Mouse (Mus musculus): ENCODE measurements around the gene Fam221b. TPM values are rescaled to one million over a fixed set of nuclear protein-coding genes. Genes with fewer than 3 reads are reported as not detected.
A peak's percentile ranks its signal among the peaks of the same experiment; 100 is the strongest.

Fam221b gene
- 0.61 and 0.93 TPM in 2 replicates for total RNA-seq (2017)

DNA sequence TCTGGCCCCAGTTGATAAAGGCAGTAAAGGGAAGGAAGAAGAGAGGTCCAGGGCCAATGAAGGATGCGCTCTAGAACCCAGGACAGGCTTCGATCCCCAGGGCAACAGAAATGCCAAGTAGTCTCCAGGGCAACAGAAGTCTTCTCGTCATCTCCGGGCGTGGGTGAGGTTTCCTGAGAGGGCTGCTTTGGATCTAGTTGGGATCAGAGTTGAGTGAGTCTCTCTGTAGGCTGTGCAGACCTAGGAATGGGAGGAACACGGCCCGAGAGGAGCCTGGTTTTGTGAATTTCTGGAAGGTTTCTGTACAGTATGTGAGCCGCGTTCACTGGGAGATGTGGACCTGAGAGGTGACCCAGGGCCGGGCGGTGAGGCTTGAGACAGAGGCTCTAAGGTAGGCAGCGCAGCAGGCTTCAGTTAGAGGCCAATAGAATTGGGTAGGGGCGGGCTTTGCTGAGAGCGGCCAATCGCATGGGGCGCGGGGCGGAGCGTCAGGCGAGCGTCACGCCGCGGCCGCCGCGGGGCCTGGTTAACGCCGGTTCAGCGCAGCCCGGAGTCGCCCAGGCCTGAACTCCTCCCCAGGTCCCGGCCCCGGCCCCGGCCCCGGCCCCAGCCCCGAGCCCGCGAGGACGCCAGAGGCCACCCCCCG, at the start of gene Fam221b, which contains the start of gene Tmem8b:
Fam221b (minus strand) TSS at position 364 of the 646 bp plus-strand sequence.
Tmem8b (plus strand) TSS at position 190 of the 646 bp plus-strand sequence.
- peak; percentile 88 for ATAC-seq (ENCODE audit: extremely low read depth, insufficient number of reproducible peaks, low FRiP score, poor library complexity, severe bottlenecking)

DNA sequence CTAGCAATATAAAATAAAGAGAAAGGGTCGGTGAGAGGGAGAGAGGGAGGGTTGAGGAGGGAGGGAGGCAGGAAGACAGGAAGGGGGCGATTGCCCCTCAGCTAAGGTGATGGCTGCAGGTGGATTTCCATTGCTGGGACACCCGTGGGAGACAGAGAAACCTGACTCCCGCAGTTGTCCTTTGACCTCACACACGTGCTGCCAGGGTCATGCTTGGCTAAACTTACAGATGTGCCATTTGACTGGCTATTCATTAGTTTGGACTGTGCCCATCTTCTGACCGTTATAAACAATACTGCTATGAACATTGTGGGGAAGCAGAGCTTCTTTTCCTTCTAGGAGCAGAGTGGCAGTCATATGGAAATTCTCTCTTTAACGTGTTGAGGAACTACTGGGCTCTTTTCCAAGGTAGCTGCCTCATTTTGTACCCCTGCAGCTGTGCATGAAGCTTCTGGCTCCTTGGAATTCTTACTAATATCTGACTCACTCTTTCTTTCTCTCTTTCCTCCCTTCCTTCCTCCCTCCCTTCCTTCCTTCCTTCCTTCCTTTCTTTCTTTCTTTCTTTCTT, 44.8 kb upstream of the Fam221b start:
- ATAC-seq (ENCODE audit: extremely low read depth, insufficient number of reproducible peaks, low FRiP score, poor library complexity, severe bottlenecking) = no peak

DNA sequence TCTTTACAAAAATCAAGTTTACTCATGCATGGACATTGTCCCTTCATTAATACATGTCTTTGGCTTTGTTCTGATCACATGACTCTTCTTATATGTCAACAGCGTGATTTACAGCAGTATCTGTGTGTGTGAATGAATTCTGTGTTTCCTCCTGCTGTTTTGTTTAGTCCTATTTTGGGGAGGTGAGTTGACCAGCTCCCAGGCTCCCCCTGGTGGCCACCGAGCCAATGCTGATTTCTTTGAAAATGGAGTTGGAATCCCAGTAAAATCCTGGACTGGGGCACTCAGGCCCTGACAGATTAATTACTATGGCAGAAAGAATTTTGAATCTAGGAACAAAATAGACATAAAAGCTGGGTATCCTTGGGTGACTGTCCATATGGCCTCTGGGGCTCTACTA, 42.9 kb upstream of the Fam221b start:
- ATAC-seq (ENCODE audit: extremely low read depth, insufficient number of reproducible peaks, low FRiP score, poor library complexity, severe bottlenecking) = peak; percentile 33; the same call in 1 of the 2 replicates

DNA sequence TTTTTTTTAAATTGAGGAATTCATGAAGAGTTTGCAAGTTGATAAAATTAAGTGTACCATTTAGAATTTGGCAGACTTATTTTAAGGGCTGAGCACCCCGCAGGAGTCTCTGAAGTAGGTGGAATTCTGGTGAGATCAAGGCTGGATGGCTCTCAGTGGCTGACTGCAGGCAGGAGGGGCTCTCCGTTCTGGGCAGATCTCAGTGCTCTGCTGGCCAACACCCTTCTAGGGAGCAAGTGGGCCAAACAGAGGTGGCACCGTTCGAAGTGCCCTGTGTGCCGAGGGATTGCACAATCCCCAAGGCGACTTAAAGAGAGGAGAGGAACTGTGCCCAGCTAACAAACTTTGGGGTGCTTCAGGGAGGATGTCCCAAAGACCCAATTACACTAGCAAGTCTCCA, 40.9 kb upstream of the Fam221b start, which contains the start of gene Olfr71:
Olfr71 (minus strand) TSS at position 387 of the 400 bp plus-strand sequence.
- no peak for ATAC-seq (ENCODE audit: extremely low read depth, insufficient number of reproducible peaks, low FRiP score, poor library complexity, severe bottlenecking)

DNA sequence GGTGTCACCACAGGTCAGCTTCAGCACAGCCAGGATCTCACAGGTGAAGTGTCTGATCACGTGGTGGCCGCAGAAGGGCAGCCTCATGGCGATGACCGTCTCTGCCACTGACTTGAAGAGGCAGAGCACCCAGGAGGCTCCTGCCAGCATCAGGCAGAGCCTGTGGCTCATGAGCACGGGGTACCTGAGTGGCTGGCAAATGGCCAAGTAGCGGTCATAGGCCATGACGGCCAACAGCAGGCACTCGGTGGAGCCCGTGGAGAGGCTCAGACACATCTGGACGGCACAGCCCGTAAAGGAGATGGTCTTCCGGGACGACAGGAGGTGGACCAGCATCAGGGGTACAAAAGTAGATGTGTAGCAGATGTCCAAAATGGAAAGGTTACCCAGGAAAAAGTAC, 37.0 kb upstream of the Fam221b start:
- no peak for ATAC-seq (ENCODE audit: extremely low read depth, insufficient number of reproducible peaks, low FRiP score, poor library complexity, severe bottlenecking)

DNA sequence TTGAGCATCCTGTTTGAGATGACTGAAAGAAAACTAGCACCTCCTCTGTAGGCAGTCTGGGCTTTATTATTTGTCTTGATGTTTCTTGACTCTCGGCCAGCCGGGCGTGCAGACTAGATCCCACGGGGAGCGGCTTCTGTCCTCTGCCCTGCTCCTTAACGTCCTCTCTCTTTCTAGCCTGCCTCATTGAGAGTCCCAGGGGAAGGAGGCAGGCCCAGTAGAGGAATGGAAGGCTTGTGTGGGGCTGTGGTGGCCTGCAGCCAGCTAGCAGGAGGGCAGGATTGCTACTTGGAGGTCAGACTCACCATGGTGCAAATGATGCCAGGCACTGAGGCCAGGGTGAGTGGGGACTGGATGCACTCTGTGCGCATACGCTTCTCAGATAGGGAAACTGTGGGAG, 34.9 kb upstream of the Fam221b start:
- ATAC-seq (ENCODE audit: extremely low read depth, insufficient number of reproducible peaks, low FRiP score, poor library complexity, severe bottlenecking) = no peak

DNA sequence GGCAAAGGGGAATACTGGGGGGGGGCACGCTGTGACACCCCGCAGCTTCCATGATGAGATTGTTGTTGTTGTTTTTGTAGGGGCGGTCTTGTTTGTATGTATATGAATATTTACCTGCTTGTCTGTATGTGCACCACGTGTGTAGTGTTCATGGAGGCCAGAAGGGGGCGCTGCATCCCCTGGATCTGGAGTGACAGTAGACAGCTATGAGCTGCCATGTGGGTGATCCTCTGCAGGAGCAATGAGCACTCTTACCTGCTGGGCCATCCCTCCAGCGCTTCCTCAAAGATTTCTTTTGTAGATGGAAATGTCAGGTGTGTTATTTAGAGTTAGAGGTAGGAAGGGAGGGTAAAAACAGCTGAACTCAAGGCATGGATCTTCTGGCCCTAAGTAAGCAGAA, 34.5 kb upstream of the Fam221b start:
- ATAC-seq (ENCODE audit: extremely low read depth, insufficient number of reproducible peaks, low FRiP score, poor library complexity, severe bottlenecking) = no peak

DNA sequence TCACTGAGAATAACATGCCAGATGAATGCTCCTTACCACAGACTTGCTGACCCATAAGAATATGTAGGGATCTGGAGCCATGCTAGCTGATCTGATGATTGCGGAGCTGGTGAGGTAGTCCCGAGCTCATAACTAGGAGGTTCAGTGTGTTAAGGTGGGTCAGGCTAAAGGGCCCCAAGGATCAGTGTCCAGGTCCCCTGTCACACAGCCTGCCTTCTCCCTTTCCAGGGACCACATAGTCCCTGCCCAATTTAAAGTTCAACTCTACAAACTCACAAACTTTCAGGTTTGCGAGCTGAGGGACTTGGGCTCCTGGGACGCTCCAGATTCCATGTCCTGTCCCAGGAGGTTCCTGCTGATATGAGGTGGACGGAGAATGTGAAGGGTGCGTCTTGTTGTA, 31.8 kb upstream of the Fam221b start, which contains the start of gene Olfr70:
Olfr70 (minus strand) TSS at position 101 of the 400 bp plus-strand sequence.
- no peak for ATAC-seq (ENCODE audit: extremely low read depth, insufficient number of reproducible peaks, low FRiP score, poor library complexity, severe bottlenecking)

DNA sequence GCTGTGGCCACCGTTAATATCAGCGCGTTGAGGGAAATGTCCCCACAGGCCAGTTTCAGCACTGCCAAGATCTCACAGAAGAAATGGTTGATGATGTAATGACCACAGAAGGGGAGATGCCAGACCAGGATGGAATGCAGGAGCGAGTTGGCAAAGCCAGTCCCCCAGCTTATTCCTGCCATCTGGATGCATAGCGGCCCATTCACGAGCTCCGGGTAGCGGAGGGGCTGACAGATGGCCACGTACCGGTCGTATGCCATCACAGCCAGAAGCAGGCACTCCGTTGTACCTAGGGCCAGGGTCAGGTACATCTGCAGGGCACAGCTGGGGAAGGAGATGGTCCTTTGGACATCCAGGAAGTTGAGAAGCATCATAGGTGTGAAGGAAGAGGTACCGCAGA, 27.6 kb upstream of the Fam221b start:
- no peak for ATAC-seq (ENCODE audit: extremely low read depth, insufficient number of reproducible peaks, low FRiP score, poor library complexity, severe bottlenecking)

DNA sequence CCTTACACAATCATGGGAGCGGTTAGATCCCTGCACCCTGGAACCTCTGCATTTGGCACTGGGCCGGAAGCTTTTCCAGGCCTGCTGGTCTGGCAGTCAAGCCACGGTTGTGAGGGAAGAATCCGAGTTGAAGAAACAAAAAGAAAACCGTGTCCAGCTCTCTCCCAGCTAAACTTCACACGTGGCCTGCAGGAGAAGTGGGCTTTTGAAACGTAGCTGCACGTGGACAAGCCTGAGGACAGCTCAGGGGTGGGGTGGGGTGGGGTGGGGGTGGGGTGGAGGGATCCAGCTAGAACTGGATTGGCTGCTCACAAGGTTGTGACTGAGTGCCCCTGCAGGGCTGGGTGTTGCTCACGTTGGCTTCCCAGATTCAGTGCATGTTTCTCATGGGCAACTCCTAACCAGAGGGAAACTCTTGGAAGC, 26.3 kb upstream of the Fam221b start:
- ATAC-seq (ENCODE audit: extremely low read depth, insufficient number of reproducible peaks, low FRiP score, poor library complexity, severe bottlenecking) = no peak

DNA sequence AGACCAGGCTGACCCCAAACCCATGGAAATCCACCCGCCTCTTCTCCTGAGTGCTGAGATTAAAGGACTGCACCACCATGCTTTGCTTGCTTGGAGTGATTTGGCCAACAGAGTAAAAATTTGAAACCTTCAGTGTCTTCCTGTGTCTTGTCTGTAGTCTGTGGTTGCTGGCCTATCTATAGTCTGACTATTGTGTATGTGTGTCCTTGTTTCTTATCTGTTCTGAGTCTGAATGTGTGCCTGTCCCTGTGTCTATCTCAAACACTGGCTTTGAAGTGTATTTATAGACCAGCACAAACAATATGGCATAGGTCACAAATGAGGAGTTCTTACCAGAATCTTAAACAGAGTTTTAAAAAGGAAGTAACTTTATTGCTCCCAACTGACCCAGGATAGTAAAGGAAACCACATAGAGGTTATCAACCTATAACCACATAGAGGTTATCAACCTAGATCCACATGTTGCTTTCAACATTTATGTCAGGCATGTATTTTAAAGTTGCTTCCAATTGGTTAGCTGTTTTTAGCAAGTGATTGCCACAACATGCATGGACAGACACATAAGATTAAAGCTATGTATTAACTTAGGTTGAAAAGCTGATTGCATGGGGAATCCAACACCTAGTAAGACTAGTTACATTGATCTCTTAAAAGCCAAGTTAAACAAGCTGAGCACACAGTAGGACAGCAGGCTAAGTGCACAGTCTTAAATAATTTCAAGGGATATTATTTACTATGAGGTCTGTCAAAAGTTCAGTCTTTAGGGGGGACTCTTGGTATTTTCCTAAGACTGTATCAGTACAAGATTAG, 25.7 kb upstream of the Fam221b start:
- ATAC-seq (ENCODE audit: extremely low read depth, insufficient number of reproducible peaks, low FRiP score, poor library complexity, severe bottlenecking) = no peak

DNA sequence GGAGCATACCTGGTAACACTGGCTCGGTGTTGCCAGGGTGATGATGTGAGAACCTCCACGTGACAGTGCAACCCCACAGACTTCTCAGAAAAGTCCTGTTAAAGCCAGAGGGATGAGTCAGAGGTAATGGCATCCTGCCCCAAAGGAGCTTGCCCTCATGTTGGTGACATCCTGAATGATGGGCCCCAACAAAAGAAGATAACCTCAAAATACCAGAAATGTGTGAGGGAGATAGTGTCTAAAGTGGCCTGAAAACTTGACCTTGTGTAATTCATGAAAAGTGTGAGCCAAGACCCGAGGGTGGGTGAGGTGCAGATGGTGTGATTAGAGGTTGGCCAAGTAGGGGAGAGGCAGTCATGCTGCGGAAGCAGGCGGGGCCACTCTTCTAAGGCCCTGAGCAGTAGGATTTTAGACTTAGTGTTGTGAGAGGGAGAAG, 24.9 kb upstream of the Fam221b start:
- ATAC-seq (ENCODE audit: extremely low read depth, insufficient number of reproducible peaks, low FRiP score, poor library complexity, severe bottlenecking) = no peak

DNA sequence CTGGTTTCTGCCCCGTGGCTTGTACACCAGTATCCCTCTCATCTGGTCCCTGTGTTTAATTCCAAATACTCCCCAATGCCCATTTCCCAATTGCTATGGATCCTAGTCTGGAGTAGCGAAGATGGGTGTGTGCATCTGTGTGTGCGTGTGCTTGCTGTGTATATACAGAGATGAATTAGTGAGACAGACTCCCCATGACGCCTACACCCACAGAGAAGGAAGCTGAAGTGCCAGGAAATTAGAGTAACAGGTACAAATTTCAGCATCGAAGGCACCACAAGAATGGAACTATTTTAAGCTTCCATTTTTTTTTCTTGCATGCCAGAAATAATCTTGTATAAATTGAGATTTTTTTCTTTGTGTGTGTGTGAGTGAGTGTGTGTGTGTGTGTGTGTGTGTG, 22.1 kb upstream of the Fam221b start:
- ATAC-seq (ENCODE audit: extremely low read depth, insufficient number of reproducible peaks, low FRiP score, poor library complexity, severe bottlenecking) = no peak

DNA sequence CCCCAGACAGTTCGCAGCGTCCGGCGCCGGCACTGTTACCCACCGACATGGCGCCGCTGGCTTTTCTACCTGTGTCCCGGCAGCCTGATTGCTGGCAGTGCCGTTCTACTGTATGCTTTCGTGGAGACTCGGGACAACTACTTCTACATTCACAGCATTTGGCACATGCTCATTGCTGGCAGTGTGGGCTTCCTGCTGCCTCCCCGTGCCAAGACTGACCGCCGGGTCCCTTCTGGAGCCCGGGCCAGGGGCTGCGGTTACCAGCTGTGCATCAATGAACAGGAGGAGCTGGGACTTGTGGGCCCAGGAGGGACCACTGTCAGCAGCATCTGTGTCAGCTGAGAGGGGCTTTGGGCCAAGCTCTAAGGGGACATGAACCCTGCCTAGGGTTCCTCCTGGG, 21.1 kb upstream of the Fam221b start:
- ATAC-seq (ENCODE audit: extremely low read depth, insufficient number of reproducible peaks, low FRiP score, poor library complexity, severe bottlenecking) = no peak

DNA sequence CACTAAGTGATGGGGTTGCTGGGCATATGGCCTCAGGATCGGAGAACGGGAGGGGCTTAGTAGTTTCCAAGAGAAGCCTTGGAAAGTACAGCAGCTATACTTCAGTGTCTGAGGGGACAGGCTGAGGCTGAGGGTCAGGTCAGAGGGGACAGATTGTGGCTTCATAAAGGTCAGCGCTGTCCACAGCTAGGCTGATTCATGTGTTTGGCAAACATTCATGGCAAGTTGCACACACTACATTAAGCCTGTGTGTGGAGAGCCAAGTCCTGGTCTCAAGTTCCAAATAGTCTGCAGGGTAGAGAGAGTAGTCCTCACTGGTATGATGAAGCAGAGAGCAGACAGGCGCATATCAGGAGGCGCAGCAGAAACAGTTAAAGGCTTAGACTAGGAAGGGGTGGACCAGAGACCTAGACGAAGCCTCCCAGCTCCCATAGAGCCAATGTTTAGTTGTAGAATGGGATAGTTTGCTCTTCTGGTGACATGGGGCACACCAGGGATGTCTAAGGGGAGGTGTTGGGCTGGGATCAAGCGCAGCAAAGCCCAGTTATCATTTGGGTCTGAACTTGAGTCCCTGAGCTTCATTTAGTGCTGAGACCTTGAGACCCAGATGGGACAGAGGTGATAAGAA, 10.6 kb upstream of the Fam221b start:
- no peak for ATAC-seq (ENCODE audit: extremely low read depth, insufficient number of reproducible peaks, low FRiP score, poor library complexity, severe bottlenecking)

DNA sequence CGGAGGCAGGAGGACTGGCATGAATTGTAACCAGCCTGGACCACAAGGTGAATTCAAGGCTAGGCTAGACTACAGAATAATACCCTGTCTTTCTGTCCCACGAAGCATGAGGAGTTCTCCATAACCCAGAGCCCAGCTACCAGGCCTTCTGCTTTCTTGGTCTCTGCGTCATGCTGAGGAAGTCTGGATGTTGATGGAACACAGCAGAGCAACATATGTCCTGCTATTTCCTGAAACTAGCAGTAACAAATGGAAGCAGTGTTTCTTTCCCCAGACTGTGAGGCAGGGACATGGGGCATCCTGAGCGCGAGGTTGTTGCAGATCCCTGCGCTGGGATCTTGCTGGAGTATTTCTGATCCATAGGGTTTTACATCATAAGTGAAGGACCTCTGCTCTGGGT, 9.6 kb upstream of the Fam221b start:
- ATAC-seq (ENCODE audit: extremely low read depth, insufficient number of reproducible peaks, low FRiP score, poor library complexity, severe bottlenecking) = no peak

DNA sequence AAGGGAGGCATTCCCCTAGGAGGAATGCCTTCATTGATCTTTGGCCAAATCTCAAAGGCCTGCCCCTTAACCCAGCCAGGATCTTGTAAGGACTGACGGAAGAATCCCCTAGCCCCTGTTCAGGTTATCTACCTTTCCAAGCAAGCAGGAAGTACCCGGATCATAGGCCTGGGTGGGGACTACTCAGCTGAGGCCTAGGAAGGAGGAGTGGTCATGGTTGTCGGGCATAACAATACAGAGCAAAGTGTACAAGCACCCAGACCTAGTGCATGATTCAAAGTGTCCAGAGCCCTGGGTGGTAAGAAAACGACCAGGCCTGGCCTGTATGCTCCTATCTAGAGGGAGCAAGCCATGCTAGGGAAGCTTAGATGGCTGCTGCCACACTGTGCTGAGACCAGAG, 6.7 kb upstream of the Fam221b start:
- no peak for ATAC-seq (ENCODE audit: extremely low read depth, insufficient number of reproducible peaks, low FRiP score, poor library complexity, severe bottlenecking)

DNA sequence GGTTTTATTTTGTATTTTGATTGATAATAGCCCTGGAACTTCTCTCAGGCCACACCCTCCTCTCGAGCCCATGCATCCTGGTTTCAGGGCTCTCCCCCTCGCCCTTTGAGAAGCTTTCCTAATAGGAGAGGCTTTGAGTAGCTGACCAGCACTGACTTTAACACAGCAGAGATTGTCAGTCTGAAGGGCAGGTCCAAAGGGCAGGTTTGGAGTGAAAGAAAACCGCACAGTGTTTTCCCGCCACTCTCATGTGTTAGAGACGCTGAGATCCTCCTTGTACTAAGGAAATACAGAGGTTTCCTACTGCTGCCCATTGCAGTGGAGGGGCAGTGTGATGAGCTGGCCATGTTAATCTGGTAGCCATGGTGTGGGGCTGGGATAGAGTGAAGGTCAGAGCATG, 6.0 kb upstream of the Fam221b start:
- no peak for ATAC-seq (ENCODE audit: extremely low read depth, insufficient number of reproducible peaks, low FRiP score, poor library complexity, severe bottlenecking)

DNA sequence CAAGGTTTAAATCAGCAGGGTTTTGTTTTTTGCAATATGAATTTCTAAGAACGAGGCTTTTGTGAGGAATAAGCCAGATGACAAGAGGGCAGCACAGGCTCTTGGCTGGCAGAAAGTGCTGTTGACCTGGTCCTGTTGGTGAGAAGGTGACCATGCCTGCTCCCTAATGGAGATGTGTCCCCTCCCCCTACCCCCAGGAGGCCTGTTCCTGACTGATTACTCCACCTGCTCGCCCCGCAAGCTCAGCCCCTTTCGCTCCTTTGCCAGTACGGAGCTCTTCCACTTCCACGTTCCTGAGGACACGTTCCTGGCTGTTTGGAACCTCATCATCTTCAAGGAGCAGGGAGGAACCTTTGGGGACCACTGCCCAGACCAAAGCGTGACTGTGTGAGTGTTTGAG, 4.8 kb upstream of the Fam221b start:
- no peak for ATAC-seq (ENCODE audit: extremely low read depth, insufficient number of reproducible peaks, low FRiP score, poor library complexity, severe bottlenecking)

Measured in neutrophil, adult 5-6 weeks (primary cell).